Mouse (Mus musculus) brain, embryonic 14.5 days (tissue): ENCODE data around the gene Map3k12.

ENCODE experiments used
- CTCF ChIP-seq: fragments of 200-500 bp; IDR thresholded peaks from 2 replicates; pipeline ENCODE4 v1.5.1; 2012; ENCODE audit warnings: inconsistent platforms, mild to moderate bottlenecking, moderate library complexity, borderline replicate concordance; ENCODE audit not compliant: insufficient read depth, insufficient read length; ENCODE audit errors: extremely low read depth
- POLR2A ChIP-seq: fragments of 200-500 bp; IDR thresholded peaks from 2 replicates; pipeline ENCODE4 v1.6.1; 2012; ENCODE audit warnings: mild to moderate bottlenecking, inconsistent platforms, borderline replicate concordance; ENCODE audit not compliant: poor library complexity, insufficient read depth, insufficient read length, severe bottlenecking; ENCODE audit errors: extremely low read depth

- TF ChIP-seq POLR2A: no peak
- no peak for TF ChIP-seq CTCF
Observed at GRCm38 (mm10) chr15:102562491-102562890, 45.6 kb upstream of the Map3k12 start.
